Mouse (Mus musculus): ENCODE data around the gene Ahdc1.

Gene Ahdc1

DNA sequence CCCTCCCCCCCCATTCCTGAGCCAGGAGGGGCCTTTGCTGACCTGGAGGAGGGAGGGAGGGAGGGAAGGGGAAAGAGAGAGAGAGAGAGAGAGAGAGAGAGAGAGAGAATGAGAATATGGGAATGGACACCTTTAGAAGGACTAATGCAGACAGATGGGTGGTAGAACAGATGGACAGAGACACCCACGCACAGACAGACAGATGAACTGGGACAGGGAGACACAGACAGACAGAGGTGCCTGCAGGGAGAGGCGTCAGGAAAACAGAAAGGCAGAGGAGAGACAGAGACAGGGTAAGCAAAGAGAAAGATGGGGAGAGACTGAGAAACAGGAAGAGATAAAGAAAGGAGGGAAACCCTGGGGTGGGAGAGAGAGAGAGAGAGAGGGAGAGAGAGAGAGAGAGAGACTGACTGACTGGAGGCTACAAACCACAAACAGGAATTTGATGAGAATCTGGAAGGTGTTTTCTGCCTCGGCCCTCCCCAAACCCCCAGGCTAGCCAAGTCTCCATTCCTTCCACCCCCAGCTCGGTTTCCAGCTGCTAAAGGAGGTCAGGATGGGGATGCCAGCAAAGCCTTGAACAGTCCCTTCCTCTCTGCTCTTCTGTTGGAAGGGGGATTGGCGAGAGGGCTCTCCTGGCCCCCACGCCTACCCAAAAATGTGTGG lies 6.7 kb downstream of the Ahdc1 start:
- DNase-seq (ENCODE audit: low spot score), result no peak

DNA sequence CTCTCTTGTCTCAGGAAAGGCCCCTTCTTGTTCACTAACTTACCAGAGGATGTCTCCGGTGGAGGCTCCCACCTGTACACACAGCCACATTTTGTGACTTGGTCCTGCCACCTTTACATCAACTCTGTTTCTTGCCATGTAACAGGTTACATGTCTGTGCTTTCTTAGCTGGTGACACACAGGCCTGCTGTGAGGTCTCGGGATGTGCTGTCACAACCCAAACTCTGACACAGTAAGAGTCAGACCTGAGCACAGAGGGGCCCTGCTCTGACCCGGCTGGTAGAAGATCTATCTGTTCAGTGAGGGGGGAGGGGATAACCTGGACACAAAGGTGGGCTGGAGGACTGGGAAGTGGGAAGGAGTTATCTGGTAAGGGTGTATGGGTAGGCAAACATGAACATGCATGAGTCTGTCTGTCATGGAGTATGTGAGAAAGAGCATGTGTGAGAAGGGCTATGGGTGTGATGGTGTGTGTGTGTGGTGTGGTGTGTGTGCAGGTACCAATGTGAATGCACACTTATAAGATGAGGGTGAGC lies 7.3 kb downstream of the Ahdc1 start:
- DNase-seq (ENCODE audit: low spot score), result no peak

DNA sequence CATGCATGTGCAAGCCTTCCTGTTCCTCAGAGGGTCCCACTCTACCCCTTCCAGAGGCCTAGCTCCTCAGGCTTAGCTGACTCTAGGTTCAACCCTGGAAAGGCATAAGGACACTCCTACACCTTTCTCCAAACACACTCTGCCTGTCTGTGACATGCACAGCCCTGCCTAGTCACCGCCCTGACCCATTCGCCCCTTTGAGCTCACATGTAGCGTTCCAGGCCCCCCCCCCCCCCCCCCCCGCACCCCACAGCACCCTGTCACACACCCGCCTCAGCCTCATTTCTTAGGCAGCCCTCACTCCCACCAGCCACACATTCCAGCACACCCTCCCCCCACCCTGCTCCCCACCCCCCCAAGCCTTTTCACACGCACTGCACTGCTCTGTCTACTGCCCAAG lies 9.7 kb downstream of the Ahdc1 start:
- no peak for DNase-seq (ENCODE audit: low spot score)

DNA sequence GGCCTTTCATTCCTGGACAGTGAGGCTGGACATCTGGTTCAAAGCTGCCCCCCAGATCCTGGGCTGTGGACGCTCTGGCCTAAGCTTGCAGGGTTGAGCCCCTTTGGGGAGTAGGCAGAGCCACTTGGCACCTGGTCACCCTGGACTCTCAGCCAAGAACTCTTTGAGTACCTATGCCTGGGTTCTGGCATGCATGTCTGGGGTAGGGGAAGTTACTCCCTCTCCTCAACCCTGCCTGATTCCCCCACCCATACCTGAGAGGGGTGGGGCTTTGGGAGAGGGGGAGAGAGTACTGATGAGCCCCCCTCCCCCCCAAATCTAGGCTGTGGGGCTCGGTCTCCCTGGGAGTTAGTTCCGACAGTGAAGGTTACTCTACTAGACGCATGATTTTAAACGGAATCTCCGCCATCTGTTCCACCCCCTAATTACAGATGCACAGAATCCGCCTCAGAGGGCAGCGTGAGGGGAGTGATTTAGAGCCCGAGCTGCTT lies 10.2 kb downstream of the Ahdc1 start:
- no peak for DNase-seq (ENCODE audit: low spot score)

DNA sequence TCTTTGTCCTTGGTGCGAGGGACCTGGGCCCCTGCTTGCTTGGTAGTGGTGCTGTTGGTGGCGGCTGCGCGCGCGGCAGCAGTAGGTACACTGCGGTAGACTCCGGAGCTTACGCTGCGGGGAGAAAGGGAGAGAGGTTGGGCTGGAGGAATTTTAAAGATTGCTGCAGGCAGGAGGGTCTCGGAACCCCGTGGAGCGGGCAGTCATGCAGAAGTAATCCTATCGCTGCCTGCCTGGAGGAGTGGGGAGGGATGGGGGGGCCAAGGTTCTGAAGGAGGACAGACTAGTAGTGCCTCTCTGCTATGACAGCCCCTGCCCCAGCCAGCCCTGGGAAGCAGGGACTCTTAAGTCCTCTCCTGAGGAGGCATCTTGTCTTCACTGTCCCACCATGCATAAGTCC lies 11.2 kb downstream of the Ahdc1 start:
- no peak for DNase-seq (ENCODE audit: low spot score)

DNA sequence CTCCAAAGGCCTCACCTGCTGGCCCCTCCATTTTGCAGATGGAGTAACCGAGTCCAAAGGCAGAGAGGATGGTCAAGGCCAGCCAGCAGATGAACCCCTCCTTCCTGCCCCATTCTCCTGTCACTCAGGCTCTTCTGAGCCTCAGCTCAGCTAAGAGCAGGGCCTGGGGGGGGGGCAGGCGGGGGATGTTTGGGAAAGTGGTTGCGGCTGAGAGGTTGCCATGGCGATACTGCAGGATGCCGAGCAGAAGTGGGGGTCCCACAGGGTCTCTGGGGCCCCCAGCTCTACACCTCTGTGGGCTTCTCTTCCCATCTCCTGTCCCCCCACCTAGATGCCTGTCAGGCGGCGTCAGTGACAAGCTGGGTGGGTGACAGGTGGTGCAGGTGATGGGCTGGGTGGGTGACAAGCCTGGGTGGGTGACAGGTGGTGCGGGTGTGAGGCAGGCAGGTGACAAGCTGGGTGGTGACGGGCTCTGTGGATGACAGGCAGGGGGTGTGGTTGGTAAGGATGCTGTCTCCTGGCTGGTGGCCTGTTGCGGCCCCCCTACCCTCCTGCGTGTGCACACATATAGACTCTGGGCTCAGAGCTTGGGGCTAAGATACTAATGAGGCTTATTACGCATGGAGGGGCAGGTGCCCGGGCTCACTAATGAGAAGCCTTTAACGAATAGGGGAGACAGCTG lies 12.0 kb downstream of the Ahdc1 start:
- DNase-seq (ENCODE audit: low spot score), result no peak

DNA sequence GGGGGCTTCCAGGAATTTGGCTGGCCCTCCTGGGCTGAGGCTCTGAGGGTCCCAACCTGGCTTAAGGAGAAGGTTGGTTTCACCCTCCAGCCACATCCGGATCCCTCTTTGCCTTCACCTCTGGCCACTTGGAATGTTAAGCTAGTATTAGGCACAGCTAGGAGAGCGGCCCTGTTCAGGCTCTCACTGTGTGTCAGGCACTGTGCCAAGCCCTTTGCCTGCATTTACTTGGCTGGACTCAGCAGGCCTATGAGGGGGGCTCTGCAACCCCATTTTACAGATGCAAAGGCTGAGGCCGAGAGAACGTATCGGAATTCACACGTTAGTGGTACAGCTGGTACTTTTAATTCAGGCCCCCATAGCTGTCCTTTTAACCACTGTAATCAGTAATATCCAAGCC lies 12.6 kb downstream of the Ahdc1 start:
- DNase-seq (ENCODE audit: low spot score), result no peak

DNA sequence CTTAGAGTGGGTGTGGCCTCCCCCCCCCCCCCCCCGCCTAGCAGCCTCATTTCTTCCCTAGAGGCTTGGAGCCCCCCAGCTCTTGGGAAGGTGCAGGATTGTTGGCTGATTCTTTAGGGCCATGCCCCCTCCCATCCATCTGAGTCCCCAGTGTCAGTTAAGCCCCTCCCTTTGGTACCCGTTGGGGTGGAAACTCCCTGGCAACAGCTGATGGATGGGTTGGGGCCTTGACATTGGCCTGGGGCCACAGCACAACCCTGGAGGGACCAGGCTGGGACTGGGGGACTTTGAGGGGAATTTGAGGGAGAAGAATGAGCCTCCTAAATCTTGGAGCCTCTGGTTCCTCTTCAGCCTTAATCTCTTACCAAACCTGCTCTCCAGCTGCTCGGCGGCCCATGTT lies 13.3 kb downstream of the Ahdc1 start:
- no peak for DNase-seq (ENCODE audit: low spot score)

DNA sequence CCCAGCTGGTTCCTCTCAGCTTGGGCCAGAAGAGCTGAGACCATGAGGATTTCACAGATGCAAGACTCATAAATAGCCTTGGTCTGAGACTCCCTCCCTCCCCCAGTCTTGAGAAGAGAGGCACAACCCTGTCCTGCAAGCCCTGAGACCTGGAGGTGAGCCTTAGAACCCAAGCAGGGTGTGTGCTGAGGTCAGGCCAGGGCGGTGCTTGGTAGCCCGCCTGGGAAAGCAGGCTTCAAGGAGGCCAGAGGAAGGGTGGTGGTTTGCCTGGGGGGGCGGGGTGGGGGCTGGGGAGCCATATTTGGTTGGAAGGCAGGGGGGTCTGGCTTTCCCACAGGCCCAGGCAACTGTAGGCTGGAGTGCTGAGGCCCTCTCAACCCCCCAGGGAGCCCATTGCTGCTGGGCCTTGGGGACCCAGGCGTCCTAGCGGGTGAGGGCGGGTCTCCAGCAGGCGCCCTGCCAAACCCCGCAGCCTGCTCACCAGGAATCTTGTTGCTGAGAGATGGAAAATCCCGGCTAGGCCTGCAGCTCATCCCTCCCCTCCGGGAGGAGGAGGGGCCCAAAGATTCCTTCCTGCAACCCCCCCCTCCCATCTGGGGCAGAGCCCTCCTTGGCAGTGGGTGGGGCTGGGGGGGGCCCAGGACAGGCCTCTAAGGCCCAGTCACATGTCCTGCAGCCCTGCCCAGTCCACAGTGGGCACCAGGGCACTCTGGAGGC lies 14.1 kb downstream of the Ahdc1 start:
- DNase-seq (ENCODE audit: low spot score), result no peak

DNA sequence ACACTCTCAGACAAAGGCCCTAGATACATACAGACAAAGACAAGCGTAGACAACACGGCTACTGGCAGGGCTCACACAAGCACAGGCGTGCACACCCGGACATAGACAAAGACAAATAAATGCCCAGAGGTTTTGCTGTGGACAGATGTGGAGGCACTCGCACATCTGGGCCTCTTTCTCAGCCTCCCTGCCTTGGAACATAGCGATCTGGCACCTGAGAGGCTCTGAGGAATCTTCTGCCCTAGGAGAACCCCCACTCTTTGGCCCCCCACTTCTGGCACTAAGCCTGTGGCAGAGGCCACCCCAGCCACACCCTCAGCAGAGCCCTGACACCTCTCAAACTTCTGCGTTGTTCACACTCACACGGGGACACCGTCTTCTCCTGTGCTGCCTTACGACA lies 15.2 kb downstream of the Ahdc1 start:
- DNase-seq (ENCODE audit: low spot score), result no peak

DNA sequence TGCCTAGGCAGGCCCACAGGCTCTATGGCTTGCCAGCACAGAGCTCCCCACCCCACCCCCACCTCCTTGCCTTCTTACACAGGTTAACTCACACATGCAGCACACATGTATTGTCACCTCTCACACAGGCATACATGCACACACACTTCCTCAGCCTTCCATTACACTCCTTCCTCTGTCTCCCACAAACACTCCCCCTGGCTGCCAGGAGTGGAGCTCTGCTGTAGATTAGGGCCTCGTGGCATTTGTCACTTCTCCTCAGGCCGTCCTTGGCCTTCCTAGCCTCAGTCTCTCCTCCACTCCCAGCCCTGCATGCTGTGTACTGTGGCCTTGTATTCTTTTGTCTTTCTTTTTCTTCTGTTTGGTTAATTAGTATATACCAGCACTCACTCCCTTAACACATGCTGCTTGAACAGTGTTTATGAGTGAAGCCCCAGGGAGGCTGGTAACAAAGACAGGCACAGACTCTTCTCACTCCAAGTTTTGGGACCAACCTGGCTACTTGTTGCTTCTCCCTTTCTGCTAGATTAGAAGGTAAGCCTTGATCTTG lies 15.8 kb downstream of the Ahdc1 start:
- no peak for DNase-seq (ENCODE audit: low spot score)

DNA sequence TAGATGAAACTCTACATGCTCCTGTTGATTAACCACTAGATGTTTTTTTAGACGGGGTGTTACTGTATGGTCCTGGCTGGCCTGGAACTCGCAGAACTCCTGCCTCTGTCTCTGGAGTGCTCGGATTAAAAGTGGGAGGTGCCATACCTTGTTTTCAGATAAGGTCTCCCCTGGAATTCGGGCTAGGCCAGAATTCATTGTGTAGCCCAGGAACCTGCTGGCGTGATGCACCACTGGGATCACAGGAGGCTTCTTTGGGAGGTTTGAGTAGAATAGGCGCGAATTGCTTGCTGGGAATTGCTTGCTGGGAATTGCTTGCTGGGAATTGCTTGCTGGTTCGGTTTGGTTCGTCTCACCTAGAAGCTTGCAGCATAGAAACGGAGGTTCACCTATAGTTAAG lies 16.7 kb downstream of the Ahdc1 start:
- no peak for DNase-seq (ENCODE audit: low spot score)

DNA sequence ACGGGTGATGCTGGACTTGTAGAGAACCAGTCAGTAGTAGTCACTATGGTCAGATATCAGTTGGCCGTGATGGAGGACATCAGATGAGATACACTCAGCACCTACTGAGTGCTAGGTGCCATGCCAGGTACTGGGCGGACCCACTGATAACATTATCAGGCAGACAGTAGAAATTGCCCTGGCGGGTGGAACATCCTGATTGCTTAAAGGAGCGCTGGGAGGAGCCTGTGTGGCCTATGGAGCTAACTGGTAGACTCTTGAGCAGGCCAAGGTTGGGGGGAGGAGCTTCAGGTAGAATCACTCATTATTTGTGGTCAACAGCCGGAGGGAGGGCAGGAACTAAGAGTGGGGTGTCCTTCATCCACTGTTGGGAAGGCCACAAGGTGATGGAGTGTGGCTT lies 17.1 kb downstream of the Ahdc1 start:
- no peak for DNase-seq (ENCODE audit: low spot score)

DNA sequence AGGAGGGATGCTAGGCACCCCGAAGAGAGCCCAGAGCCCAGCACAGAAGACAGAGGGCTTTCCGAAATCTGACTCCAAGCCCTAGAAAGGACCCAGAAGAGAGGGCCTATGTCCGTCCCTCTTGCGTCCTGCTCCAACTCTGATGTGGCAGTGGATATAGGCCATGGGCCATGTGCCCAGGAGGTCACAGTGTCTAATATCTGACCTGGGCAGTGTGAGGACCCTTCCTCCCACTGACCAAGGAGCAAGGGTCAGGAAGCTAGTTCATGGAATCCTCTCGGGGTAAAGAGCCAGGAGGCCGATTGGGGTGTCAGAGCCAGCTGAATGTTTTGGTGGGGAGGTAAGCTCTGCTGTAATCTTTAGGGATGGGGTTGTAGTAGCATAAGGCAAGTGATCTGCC lies 17.8 kb downstream of the Ahdc1 start:
- no peak for DNase-seq (ENCODE audit: low spot score)

DNA sequence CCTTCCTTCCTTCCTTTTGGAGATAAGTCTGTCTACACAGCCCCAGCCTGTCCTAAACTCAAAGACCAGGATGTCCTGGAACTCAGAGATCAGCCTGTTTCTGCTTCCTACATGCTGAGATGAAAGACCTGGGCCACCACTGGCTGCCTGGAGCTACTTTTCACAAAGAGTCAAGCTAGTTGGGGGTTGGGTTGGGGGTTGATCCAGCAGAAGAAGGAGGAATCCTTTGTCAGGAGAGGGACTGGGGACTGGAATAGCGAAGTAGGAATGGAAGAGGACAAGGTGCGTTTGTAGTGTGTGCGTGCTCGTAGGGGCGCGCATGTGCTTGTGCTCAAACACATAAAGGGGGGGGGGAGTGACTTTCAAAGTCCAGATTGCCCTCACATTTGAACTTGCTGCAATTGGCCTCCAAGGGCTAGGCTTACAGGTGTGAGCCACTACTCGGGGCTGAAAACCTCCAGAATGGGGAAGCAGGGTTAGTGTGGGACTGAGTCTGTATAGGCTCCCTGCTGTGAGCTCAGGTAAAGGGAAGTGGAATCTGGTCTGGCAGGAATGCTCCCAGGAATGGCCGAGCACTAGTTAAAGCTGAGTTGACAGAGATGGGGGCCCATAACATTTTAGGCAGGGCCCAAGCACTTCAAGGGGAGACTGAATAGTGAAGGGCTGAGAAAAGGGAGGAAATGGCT lies 21.5 kb downstream of the Ahdc1 start:
- no peak for DNase-seq (ENCODE audit: low spot score)

DNA sequence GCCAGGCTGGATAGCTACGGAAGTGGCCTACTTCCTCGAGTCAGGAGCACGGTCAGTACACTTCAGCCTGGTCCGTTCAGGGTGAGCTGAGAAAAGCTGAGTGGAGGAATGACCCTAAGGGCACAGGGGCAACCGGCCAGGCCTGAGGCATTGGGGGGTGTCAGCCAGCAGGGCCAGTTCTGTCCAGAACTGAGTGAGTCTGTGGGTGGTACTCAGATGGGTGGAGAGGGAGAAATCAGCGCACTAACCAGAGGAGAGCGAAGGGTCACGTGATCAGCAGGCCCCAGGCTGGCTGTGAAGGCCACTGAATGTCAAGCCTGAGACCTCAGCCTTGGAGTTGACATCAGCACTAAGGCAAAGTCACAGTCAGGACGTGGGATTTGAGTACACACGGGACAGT lies 23.4 kb downstream of the Ahdc1 start:
- no peak for DNase-seq (ENCODE audit: low spot score)

DNA sequence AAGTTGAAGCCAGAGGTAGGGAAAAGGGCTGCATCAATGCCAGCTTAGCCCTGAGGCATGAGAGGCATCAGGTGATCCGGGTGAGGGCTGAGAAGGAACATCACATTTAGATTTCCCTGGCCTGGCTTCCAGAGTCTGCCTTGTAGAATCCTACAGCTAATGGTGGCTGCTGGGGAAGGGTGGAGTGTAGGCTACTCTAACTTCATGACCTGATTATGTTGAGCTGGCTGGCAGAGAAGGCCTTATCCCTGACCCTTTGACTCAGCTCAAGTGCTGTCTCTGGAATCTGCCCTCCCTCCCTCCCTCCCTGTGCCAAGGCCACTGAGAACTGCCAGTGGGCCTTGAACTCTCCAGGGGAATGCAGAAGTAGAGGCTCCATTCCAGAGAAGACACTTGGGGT lies 24.4 kb downstream of the Ahdc1 start:
- no peak for DNase-seq (ENCODE audit: low spot score)

DNA sequence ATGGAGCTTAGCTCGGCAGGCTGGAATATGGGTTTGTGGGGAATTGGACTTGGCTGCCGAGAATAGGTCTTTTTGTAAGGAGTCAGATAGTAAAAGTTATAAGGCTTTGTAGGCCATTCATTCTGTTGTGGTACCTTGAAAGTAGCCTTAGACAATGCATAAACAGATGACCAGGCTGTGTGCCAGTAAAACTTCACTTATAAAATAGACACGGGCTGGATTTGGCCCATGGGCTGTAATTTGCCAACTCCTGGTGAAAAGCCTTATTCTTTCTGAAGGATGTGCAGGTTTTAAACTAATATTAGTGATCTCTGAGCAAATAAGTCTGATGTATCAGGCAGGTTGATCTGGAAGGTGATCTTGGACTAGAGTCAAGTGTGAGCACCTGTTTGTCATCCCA lies 24.9 kb downstream of the Ahdc1 start:
- no peak for DNase-seq (ENCODE audit: low spot score)

DNA sequence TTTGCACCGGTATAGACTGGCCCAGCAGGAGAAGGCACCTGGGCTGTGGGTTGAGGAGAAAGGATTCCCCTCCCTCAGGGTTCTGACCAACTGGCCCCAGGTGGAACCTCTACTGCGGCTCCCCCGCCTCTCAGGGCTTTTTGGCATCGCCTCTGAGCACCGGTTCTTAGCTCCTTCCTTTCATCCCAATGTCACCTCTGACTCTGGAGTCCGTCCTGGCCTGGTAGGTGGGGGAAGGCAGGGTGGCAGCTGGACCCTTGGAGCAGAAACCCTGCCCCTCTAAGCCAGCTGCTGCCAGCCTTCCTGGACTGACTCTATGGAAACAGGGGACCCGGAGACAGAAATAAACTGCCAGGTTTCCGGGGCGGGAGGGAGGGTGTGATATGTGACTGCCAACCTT lies 26.2 kb downstream of the Ahdc1 start:
- no peak for DNase-seq (ENCODE audit: low spot score)

DNA sequence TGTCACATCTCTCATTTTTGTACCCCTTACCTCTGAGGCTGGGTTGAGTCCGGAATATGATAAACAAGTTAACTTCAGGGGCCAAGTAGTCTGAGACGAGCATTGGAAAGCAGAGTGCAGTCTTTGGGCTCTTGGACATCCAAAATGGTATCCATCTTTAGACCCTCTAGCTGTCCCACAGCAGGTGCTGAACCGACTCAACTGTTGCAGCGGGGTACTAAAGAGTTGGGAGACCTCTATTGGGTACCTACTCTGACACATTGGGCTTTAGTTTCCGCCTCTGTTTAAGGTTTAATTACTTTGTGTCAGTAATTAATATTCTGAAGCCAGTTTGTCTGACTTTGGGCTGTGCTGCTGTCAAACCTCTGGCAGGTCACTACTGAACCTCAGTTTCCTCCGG lies 26.7 kb downstream of the Ahdc1 start:
- no peak for DNase-seq (ENCODE audit: low spot score)

DNA sequence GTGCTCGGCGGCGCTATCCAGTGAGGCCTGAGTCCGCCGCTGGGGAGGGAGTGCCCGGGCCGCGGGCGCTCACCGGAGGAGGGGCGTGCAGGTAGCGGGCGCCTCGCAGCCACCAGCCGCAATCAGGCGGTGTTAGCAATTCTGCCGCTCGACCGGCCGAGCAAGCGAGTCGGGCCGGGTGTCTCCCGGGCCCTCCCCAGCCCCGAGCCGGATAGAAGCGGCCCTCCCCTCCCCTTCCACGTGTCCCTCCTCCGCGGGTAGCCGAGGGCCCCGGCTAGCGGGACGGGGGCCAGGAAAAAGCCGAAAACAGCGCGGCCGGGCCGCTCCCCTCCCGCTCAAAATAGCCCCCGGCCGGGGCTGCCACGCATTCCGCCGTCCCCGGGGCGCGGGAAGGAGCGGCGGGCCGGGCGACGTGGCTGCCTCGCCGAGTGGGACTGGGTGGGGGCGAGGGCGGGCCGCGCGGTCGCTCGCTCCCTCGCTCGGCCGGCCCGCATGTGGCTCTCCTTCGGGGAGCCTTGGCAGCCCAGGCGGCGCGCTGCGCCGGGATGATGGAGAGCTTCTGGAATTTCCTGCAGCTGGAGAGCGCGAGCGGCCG lies 27.6 kb downstream of the Ahdc1 start:
- DNase-seq (ENCODE audit: low spot score), result no peak
